Mouse (Mus musculus) lung, adult 2 months (tissue): ENCODE results near the gene Heg1.

Experiments
- CTCF ChIP-seq: fragments of 200-500 bp; IDR thresholded peaks from 2 replicates; pipeline ENCODE4 v1.5.1; 2011; ENCODE audit warnings: mild to moderate bottlenecking, low read length, control low read depth; ENCODE audit not compliant: insufficient read depth
- POLR2A ChIP-seq: fragments of 200-500 bp; IDR thresholded peaks from 2 replicates; pipeline ENCODE4 v1.6.1; 2011; ENCODE audit warnings: low read depth, mild to moderate bottlenecking, control low read depth, low read length, borderline replicate concordance; ENCODE audit errors: extremely low read depth

DNA sequence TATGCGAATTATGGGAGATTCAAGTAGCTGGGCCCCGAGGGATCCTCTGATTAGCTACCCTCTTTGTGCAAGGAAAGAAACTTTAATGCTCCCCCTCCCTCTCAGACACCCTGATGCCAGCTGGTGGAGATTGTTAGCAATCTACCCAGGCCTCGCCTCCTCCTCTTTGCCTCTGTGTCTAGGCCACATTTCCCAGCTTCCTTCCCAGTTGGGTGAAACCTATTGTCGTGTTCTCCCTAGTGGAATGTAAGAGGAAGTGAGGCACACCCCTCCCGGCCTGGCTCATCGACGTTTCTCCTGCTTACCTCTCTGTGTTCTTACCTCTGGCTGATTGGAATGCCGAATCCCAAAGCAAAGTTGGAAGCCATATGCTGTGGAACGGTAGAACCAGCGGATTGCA lies 3.4 kb upstream of the Heg1 start:
- TF ChIP-seq CTCF (no peak), POLR2A (no peak)
